Mouse (Mus musculus): ENCODE measurements around the gene Akt1s1.

The Akt1s1 gene

GRCm38 (mm10) chr7:44848561-44849415 lies at the start of gene Akt1s1, which contains the start of gene Tbc1d17:
TSS of gene Akt1s1 (plus strand) at chr7:44848991.
TSS of gene Tbc1d17 (minus strand) at chr7:44849079.
- DNase-seq (ENCODE audit: low spot score): peak; percentile 100

GRCm38 (mm10) chr7:44808927-44809326 lies 39.9 kb upstream of the Akt1s1 start:
- DNase-seq (ENCODE audit: low spot score): no peak

- no peak for DNase-seq (ENCODE audit: low spot score)
Measured at GRCm38 (mm10) chr7:44809466-44809865, 39.3 kb upstream of the Akt1s1 start.

GRCm38 (mm10) chr7:44810365-44810764 lies 38.4 kb upstream of the Akt1s1 start:
- DNase-seq (ENCODE audit: low spot score): no peak

GRCm38 (mm10) chr7:44810819-44811557 lies 37.8 kb upstream of the Akt1s1 start:
- no peak for DNase-seq (ENCODE audit: low spot score)

- DNase-seq (ENCODE audit: low spot score): no peak
Measured at GRCm38 (mm10) chr7:44812651-44813325, 36.0 kb upstream of the Akt1s1 start.

- DNase-seq (ENCODE audit: low spot score): no peak
Measured at GRCm38 (mm10) chr7:44813985-44814384, 34.8 kb upstream of the Akt1s1 start.

GRCm38 (mm10) chr7:44814423-44814822 lies 34.4 kb upstream of the Akt1s1 start:
- no peak for DNase-seq (ENCODE audit: low spot score)

- DNase-seq (ENCODE audit: low spot score): no peak
Measured at GRCm38 (mm10) chr7:44814952-44815553, 33.7 kb upstream of the Akt1s1 start.

- peak; percentile 99 for DNase-seq (ENCODE audit: low spot score)
Measured at GRCm38 (mm10) chr7:44815721-44816469, 32.9 kb upstream of the Akt1s1 start, which contains the start of the genes Nup62 and Il4i1. TSS of gene Nup62 (plus strand) at chr7:44816088. TSS of gene Il4i1 (plus strand) at chr7:44816387.

GRCm38 (mm10) chr7:44816470-44817021 lies 32.2 kb upstream of the Akt1s1 start, which contains the start of gene Atf5:
TSS of gene Atf5 (minus strand) at chr7:44816658.
- peak; percentile 39 for DNase-seq (ENCODE audit: low spot score)

GRCm38 (mm10) chr7:44817441-44817840 lies 31.4 kb upstream of the Akt1s1 start:
- no peak for DNase-seq (ENCODE audit: low spot score)

GRCm38 (mm10) chr7:44818164-44818563 lies 30.6 kb upstream of the Akt1s1 start:
- DNase-seq (ENCODE audit: low spot score): peak; percentile 43

GRCm38 (mm10) chr7:44818751-44819235 lies 30.0 kb upstream of the Akt1s1 start:
- DNase-seq (ENCODE audit: low spot score): no peak

GRCm38 (mm10) chr7:44819391-44819790 lies 29.4 kb upstream of the Akt1s1 start:
- DNase-seq (ENCODE audit: low spot score): no peak

- DNase-seq (ENCODE audit: low spot score): no peak
Measured at GRCm38 (mm10) chr7:44819863-44820262, 28.9 kb upstream of the Akt1s1 start.

GRCm38 (mm10) chr7:44820525-44820924 lies 28.3 kb upstream of the Akt1s1 start:
- DNase-seq (ENCODE audit: low spot score): no peak

GRCm38 (mm10) chr7:44821666-44822448 lies 26.9 kb upstream of the Akt1s1 start:
- no peak for DNase-seq (ENCODE audit: low spot score)

GRCm38 (mm10) chr7:44823409-44823808 lies 25.4 kb upstream of the Akt1s1 start:
- DNase-seq (ENCODE audit: low spot score): no peak

GRCm38 (mm10) chr7:44824872-44825271 lies 23.9 kb upstream of the Akt1s1 start:
- DNase-seq (ENCODE audit: low spot score): peak; percentile 82

Measured in lung, postnatal 25 days (tissue).